Mouse (Mus musculus) urinary bladder, postnatal 14 days (tissue): ENCODE results near the gene B4galt7.
"Not testable (repeated sequence)": the region's sequence is repeated elsewhere in the genome, so short reads cannot be mapped to it uniquely, and the experiment has no call there.

Source experiments
- DNase-seq: peaks from one replicate; pipeline ENCODE4 v3.0.0; 2021; ENCODE audit warnings: low spot score

Gene B4galt7

DNA sequence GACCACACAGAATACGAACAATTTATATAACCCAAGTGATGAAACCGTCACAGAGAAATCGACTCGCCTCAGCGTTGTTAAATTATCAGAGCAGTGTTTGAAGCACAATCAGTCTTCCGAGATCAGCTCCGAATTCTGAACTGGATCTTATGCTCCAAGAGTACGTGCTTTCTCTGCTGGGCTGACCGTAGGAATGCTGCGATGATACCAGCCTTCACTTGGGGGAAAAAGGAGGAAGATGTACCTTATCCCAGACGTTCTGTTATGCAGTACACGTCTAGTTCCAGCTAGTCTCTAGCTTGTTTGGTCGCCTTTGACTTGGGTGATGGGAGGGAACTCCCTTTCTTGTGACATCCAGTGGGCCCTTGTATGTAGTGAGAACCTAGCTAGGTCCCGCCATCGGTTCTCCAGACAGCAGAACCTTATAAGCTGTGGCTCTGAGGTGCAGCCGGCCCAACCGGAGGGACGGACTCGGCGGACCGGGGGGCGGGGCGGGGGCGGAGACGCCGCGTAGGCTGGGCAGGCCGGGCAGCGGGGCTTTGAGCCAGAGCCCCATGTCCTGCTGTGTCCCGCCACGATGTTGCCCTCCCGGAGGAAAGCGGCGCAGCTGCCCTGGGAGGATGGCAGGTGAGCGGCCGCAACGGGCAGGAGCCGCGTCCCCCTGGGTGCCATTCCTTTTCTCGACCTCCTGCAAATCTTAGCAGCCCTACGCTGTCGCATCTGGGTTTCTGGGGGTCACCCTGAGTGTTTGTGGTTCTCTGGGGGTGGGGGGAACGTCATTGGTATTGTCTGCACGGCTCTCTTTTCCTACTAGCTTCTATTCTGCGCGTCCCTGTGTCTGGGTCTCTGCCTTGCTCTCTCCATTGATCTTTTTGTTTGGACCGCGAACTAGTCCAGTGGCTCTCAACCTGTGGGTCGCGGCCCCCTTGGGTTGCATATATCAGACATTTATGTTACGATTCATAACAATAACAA, at the start of gene B4galt7:
TSS of gene B4galt7 (plus strand) at position 331 of the 975 bp plus-strand sequence.
- peak; percentile 84 for DNase-seq

DNA sequence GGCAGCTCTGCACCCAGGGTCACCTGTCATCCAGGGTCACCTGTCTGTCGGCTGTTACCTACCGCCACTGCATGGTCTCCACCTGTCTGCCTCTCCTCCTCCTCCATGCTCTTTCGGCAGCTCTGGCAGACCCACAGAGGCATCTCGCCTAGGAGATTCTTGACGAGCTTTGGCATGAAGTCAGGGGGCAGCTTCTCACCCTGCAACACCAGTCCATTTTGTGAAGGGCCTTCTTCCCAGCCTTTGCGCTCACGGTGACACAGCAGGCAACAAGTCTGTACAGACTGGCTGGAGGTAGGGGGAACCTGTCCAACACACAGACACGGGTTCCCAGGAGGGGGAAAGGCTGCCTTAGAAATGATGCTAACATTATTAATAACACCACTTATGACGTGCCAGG, 43.8 kb upstream of the B4galt7 start:
- DNase-seq = no peak

GRCm38 (mm10) chr13:55557499-55557898, 42.2 kb upstream of the B4galt7 start:
- DNase-seq = no peak

GRCm38 (mm10) chr13:55563266-55563879, 36.3 kb upstream of the B4galt7 start:
- DNase-seq = no peak

GRCm38 (mm10) chr13:55567001-55567400, 32.7 kb upstream of the B4galt7 start:
- DNase-seq = no peak

DNA sequence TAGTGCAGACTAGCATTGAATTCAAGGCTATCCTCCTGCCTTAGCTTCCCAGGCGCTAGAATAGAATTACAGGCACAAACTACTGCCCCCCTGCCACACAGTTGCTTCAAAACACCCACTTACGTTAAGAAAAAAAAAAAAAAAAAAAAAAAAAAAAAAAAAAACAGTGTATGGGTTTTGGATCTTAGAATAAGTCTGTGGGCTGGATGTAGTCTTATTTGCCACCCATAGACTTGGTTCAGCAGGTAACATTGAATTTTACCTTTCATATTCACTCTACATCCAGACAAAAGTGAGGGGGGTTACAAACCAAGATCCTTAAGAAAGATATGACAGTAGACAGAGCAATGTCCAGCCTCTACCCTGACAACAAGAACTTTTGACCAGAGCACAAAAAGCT, 31.7 kb upstream of the B4galt7 start:
- DNase-seq = no peak

- DNase-seq = not testable (repeated sequence)
These were observed 31.2 kb upstream of the B4galt7 start for GRCm38 (mm10) chr13:55568524-55568923.

DNA sequence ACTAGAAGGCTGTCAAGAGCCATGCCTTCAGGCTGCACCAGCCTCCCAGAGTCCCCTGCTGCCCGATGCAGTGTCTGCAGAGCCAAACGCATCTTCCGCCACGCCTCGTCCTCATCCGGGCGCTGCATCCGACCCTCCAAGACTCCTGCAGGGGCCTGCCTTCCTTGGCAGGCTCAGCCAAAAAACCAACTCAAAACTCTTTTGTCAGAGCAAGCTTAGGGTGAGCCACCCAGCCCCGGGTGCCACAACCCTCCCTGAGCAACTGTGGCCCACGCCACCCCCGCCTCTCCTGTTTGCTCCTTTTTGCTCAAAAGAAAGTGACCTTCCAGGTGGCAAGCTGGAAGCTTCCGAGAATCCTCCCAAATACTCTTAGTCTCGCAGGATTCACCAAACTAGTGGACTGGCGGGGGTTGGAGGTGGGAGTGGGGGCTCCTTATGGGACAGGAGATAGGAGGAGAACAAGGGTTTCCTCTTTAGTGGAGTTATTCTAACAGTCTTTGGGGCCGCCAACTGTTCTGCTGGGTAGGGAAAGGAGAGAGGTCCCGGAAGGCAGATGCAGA, 29.9 kb upstream of the B4galt7 start:
- DNase-seq = no peak

DNA sequence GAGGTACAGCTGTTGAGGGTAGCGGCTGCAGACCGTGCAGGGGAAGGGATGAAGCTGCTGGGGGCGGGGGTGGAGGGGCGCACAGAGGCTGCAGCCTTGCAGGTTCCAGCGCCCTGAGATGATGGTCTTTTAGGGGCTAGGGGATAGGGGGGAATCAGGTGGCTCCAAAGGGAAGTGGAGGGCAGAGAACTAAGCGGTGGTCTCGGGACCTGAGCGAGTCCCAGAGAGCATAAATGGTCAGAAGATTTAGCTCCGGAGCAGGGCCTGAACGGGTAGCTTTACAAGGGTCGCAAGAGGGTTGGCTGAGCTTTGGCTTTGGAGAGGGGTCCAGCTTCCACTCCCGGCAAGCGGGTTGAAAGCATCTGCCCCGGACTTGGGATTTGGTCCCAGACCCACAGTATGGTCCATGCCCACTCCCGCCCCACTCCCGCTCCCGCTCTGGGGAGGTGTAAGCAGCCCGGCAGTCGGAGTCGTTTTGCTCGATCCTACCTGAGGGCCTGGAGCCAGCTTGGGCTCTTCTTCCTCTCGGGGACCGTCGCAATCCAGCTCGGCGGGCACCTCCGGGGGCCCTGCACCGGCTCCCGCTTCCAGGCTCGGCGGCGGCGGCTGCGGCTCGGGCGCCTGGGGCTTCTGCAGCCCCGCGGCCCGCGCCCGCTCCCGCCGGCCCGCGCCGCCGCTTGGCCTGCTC, 29.3 kb upstream of the B4galt7 start:
- DNase-seq = peak; percentile 51

DNA sequence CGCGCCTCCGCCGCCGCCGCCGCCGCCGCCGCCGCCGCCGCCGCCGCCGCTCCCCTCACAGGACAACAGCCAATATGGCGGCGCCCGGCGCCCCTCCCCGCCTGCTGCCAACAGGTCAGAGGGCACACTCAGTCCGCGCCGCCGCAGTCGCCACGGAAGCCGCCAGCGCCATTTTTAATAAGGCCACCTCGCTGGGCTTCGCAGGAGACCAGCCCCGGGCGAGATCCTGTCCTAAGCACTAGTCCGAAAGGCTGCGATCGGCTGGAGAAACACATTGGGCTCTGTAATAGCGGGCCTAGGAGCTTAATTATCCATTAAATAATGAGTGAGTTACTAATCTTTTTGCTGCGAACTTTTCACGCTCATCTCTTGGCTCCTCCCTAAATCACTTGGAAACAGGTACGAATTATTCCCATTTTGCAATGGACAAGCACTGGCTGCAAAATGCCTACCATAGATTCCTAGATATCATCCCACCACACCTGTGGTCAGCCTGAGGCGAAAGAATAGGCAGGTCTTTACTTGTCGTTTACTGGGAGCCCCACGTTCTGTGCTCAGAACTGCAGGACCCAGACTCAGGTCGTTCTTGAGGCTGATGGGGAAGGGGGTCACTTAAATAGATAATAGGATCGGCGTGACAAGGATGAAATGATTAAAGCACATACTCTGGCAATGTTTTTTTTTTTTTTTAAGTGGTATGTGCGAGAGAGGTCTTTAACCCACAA, 28.5 kb upstream of the B4galt7 start, which contains the start of gene Fam193b:
TSS of gene Fam193b (minus strand) at position 94 of the 725 bp plus-strand sequence.
- DNase-seq = peak; percentile 95

GRCm38 (mm10) chr13:55571977-55572376, 27.7 kb upstream of the B4galt7 start:
- DNase-seq = no peak

DNA sequence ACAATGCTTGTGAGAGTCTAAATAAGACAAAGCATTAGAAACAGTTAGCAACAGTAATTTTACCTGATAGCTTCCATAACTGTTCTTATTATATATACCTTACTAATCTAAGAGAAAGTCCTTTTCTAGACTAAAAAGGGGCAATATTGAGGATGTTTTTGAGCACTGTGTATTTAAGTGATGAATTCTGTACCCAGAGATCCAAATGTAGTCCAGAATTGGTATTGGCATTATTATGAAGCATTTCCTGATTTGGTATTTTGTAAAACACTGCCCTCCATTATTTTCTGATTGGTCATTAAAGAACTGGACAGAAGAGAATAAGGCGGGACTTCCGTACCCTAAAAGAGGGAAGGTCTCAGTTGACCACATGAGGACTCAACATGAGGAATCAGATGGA, 26.3 kb upstream of the B4galt7 start, which contains the start of gene Tmed9:
TSS of gene Tmed9 (plus strand) at position 301 of the 400 bp plus-strand sequence.
- DNase-seq = no peak

DNA sequence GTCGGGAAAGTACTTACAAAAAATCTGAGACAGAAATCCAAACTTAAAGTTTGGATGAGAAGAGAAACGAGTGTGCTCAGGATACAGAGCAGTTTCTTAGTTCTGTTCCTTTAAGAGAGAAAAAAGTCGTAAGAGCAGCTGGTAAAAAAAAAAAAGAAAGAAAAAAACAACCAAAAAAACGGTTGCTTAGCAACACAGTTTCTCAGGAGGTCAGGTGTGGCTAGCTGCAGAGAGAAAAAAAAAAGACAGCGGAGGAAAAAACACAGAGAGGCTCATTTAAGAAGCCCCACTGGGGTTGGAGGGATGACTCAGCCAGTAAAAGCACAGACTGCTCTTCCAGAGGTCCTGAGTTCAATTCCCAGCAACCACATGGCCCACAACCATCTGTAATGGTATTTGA, 25.4 kb upstream of the B4galt7 start:
- no peak for DNase-seq

GRCm38 (mm10) chr13:55575932-55576331, 23.8 kb upstream of the B4galt7 start:
- DNase-seq = no peak

DNA sequence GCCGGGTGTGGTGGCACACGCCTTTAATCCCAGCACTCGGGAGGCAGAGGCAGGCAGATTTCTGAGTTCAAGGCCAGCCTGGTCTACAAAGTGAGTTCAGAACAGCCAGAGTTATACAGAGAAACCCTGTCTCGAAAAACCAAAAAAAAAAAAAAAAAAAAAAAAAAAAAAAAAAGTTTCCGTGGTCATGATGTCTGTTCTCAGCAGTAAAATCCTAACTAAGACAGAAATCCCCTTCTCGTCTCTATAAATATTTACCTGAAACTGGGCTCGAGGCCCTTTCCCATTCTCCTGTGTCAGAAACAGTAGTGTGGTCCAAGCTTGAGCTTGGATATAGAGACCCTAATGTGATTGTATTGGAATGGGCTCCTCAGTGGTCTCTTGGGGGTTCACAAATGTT, 22.8 kb upstream of the B4galt7 start:
- DNase-seq = not testable (repeated sequence)

DNA sequence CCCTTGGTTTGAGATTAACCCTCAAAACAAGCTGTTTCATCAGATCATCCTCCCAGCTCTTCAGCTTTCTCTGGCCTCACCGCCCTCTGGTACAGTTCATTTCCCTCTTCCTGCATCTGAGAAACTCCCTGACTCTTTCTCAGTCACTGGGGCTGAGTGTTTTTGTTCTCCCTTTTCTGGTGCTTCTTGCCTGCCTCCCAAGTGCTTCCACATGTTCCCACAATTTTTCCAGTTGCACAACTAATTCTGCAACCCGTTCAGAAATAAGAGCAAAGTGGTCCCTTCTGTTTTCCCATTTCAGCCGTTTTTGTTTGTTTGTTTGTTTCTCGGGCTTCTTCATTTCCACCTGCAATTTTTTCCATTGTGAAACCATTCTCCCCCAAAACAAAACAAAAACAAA, 21.6 kb upstream of the B4galt7 start:
- DNase-seq = no peak

GRCm38 (mm10) chr13:55591961-55592490, 7.7 kb upstream of the B4galt7 start:
- no peak for DNase-seq

DNA sequence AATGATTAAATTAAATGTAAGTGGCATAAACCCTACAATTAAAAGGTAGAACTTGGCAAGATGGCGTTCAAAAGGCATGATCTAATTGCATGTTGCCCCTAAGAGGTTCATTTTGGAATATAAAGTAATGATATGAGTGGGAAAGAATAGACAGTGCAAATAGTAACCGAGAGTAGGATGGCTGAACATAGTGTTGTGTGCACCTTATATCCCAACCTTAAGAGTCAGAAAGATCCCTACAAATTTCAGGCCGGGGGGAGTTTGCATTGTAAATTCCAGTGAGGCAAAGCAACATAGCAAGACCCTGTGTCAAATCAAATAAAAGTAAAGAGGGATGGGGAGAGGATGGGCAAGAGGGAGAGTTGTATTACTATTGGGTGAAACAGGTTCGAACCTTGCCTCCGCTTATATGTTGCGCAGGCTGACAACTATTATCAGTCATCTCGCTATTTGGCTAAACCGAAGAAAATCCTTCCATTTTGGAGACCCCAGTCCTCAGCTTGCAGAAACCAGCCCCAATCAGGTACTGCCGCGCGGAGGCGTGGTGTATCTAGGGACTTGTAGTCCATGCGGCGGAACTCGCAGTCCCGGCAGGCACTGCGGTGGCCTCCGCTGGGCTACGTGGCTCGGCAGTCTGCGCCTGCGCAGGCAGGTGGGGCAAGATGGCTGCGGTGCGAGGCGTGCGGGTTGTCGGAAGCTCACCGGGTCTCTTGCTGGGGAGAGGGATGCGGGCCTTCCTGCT, 7.0 kb upstream of the B4galt7 start:
- DNase-seq = peak; percentile 96

- DNase-seq = no peak
These were observed 6.4 kb upstream of the B4galt7 start for GRCm38 (mm10) chr13:55593254-55593747.

DNA sequence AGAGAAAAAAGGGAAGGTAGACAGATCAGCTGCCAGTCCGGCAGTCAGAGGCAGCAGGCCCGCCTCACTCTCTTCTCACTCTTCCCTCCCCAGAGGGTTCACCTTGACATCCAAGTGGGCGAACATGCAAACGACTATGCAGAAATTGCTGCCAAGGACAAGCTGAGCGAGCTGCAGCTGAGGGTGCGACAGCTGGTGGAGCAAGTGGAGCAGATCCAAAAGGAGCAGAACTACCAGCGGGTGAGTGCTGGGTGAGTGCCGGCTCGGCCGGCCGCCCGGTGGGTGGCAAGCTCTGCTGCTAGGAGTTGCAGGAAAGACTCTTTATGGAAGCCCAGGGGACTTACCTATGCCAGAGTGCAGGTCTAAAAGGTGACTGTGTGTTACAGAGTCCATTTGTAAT, 4.3 kb upstream of the B4galt7 start:
- no peak for DNase-seq
